Mouse (Mus musculus) thymus, adult 2 months (tissue): ENCODE data around the gene Gzmm. TPM values are rescaled to one million over a fixed set of nuclear protein-coding genes. Genes with fewer than 3 reads are reported as not detected.
"Not testable (repeated sequence)": the region's sequence is repeated elsewhere in the genome, so short reads cannot be mapped to it uniquely, and the experiment has no call there.

Experiments
- DNase-seq: peaks from one replicate; pipeline ENCODE4 v3.0.0; 2021
- H3K27ac ChIP-seq: fragments of 200-500 bp; 2 replicates; pipeline ENCODE4 v1.5.1; 2012; ENCODE audit warnings: low read length, control low read depth; ENCODE audit not compliant: control insufficient read depth, insufficient read depth
- H3K27me3 ChIP-seq: fragments of 200-500 bp; 2 replicates; pipeline ENCODE4 v1.6.1; 2012; ENCODE audit warnings: mild to moderate bottlenecking, low read length, moderate library complexity, mixed read lengths; ENCODE audit not compliant: control insufficient read depth, insufficient read depth
- H3K36me3 ChIP-seq: fragments of 200-500 bp; 2 replicates; pipeline ENCODE4 v1.6.1; 2012; ENCODE audit warnings: mild to moderate bottlenecking, low read length, moderate library complexity; ENCODE audit not compliant: control insufficient read depth, insufficient read depth
- H3K4me1 ChIP-seq: fragments of 200-500 bp; replicated peaks from 2 replicates; pipeline ENCODE4 v1.6.1; 2012; ENCODE audit warnings: low read length; ENCODE audit not compliant: control insufficient read depth, insufficient read depth
- H3K4me3 ChIP-seq: fragments of 200-500 bp; 2 replicates; pipeline ENCODE4 v1.5.1; 2012; ENCODE audit warnings: mild to moderate bottlenecking, low read length, control low read depth, moderate library complexity; ENCODE audit not compliant: control insufficient read depth, insufficient read depth
- CTCF ChIP-seq: fragments of 200-500 bp; IDR thresholded peaks from 2 replicates; pipeline ENCODE4 v1.5.1; 2012; ENCODE audit warnings: mild to moderate bottlenecking, control low read depth, low read length, moderate library complexity, borderline replicate concordance; ENCODE audit not compliant: control insufficient read depth, poor library complexity, insufficient read depth; ENCODE audit errors: extremely low read depth
- POLR2A ChIP-seq: fragments of 200-500 bp; IDR thresholded peaks from 2 replicates; pipeline ENCODE4 v1.6.1; 2012; ENCODE audit warnings: mild to moderate bottlenecking, low read length, control low read depth, moderate library complexity; ENCODE audit not compliant: control insufficient read depth, poor library complexity, insufficient read depth; ENCODE audit errors: extremely low read depth
- WGBS: fragments of 180-500 bp; shearing (Covaris S2); methylation state at CpG from one replicate; pipeline ENCODE4 v1.1.7; 2018; 5-methylcytosine and 5-hydroxymethylcytosine counted together
- polyA plus RNA-seq: library from polyadenylated mRNA; depleted of rRNA; stranded (reverse); fragments of >200 nt; gene quantifications from 2 replicates; pipeline ENCODE4 v1.2.3, GENCODE M21; 2012

Gene Gzmm
- polyA plus RNA-seq, 1 experiment, result 1.2 TPM

GRCm38 (mm10) chr10:79698459-79698858, 9.6 kb downstream of the Gzmm start:
- no peak for DNase-seq
- Histone ChIP-seq H3K36me3 (no peaks in the 10 kb centered on the region), H3K27ac (no peak overlapping the region), H3K4me3 (no peak overlapping the region), H3K27me3 (no peaks in the 10 kb centered on the region), H3K4me1 (0 out of 2 replicates have a peak, but pooled peaks cover 4% of the 10 kb centered on the region)
- no peak for TF ChIP-seq CTCF
- WGBS, result 98% methylated on average over 6 of the region's 6 CpGs

- DNase-seq, result no peak
- H3K27me3 ChIP-seq, result no peaks in the 10 kb centered on the region
Measured at GRCm38 (mm10) chr10:79700676-79701075, 11.9 kb downstream of the Gzmm start.

GRCm38 (mm10) chr10:79701443-79702129, 12.8 kb downstream of the Gzmm start:
- Histone ChIP-seq H3K36me3 (no peaks in the 10 kb centered on the region), H3K4me3 (no peak overlapping the region), H3K4me1 (peaks cover 18% of the 10 kb centered on the region), H3K27me3 (no peaks in the 10 kb centered on the region), H3K27ac (no peak overlapping the region)
- 90% methylated on average over 10 of the region's 10 CpGs for WGBS
- DNase-seq, result no peak
- TF ChIP-seq POLR2A (no peak), CTCF (no peak)

More at GRCm38 (mm10) chr10:79700676-79701075, 11.9 kb downstream of the Gzmm start:
- Histone ChIP-seq H3K36me3 (no peaks in the 10 kb centered on the region), H3K4me1 (peaks cover 14% of the 10 kb centered on the region), H3K27ac (no peak overlapping the region), H3K4me3 (no peak overlapping the region)
- no peak for TF ChIP-seq POLR2A
- no peak for TF ChIP-seq CTCF
- 84% methylated on average over 7 of the region's 7 CpGs for WGBS

- not testable (repeated sequence) for H3K4me3 ChIP-seq, H3K27ac ChIP-seq, DNase-seq, H3K36me3 ChIP-seq, H3K27me3 ChIP-seq
- WGBS, result 96% methylated on average over 4 of the region's 4 CpGs
- H3K4me1 ChIP-seq, result peaks cover 21% of the 10 kb centered on the region
Measured at GRCm38 (mm10) chr10:79702970-79703369, 14.2 kb downstream of the Gzmm start.

GRCm38 (mm10) chr10:79703541-79703940, 14.7 kb downstream of the Gzmm start:
- no peak overlapping the region for H3K27ac ChIP-seq
- H3K4me1 ChIP-seq, result peaks cover 21% of the 10 kb centered on the region
- H3K4me3 ChIP-seq, result no peak overlapping the region
- 81% methylated on average over 10 of the region's 10 CpGs for WGBS
- H3K27me3 ChIP-seq, result no peaks in the 10 kb centered on the region
- no peak for TF ChIP-seq POLR2A
- no peak for TF ChIP-seq CTCF
- DNase-seq, result no peak
- H3K36me3 ChIP-seq, result no peaks in the 10 kb centered on the region

GRCm38 (mm10) chr10:79704065-79704969, 15.5 kb downstream of the Gzmm start, which contains the start of gene Bsg:
Gene Bsg (plus strand): TSS chr10:79704491.
- WGBS, result under 1% methylated on average over 60 of the region's 65 CpGs
- peak; percentile 98 for DNase-seq
- H3K4me1 ChIP-seq, result peaks cover 21% of the 10 kb centered on the region

More at GRCm38 (mm10) chr10:79704065-79704969, 15.5 kb downstream of the Gzmm start, which contains the start of gene Bsg:
- H3K4me3 ChIP-seq, result peak within 1 kb of the TSS; percentile 69
- H3K36me3 ChIP-seq, result no peaks in the 10 kb centered on the region
- TF ChIP-seq CTCF (no peak), POLR2A (peak; percentile 97)
- H3K27me3 ChIP-seq, result no peaks in the 10 kb centered on the region
- H3K27ac ChIP-seq, result no peak within 1 kb of the TSS
